Mouse (Mus musculus) midbrain, embryonic 15.5 days (tissue): ENCODE data around the gene Pnpla5. TPM values are rescaled to one million over a fixed set of nuclear protein-coding genes. Genes with fewer than 3 reads are reported as not detected.
A peak's percentile ranks its signal among the peaks of the same experiment; 100 is the strongest.
"Not testable (repeated sequence)": the region's sequence is repeated elsewhere in the genome, so short reads cannot be mapped to it uniquely, and the experiment has no call there.

Source experiments
- ATAC-seq: fragments of 200-750 bp; cut with Nextera tagmentation; replicated peaks from 2 replicates; pipeline ENCODE4 v1.8.0; 2017; ENCODE audit warnings: moderate TSS enrichment
- H3K27ac ChIP-seq: fragments of 300-500 bp; sonication (generic); 2 replicates; pipeline ENCODE4 v1.5.1; 2015; ENCODE audit warnings: mild to moderate bottlenecking, inconsistent platforms
- H3K27me3 ChIP-seq: fragments of 300-500 bp; sonication (generic); replicated peaks from 2 replicates; pipeline ENCODE4 v1.6.1; 2015; ENCODE audit warnings: inconsistent platforms
- H3K36me3 ChIP-seq: fragments of 300-500 bp; sonication (generic); replicated peaks from 2 replicates; pipeline ENCODE4 v1.6.1; 2015; ENCODE audit warnings: inconsistent platforms
- H3K4me1 ChIP-seq: fragments of 300-500 bp; sonication (generic); 2 replicates; pipeline ENCODE4 v1.6.1; 2015; ENCODE audit warnings: inconsistent platforms
- H3K4me2 ChIP-seq: fragments of 300-500 bp; sonication (generic); 2 replicates; pipeline ENCODE4 v1.6.1; 2015; ENCODE audit warnings: inconsistent platforms, mild to moderate bottlenecking, moderate library complexity
- H3K4me3 ChIP-seq: fragments of 300-500 bp; sonication (generic); 2 replicates; pipeline ENCODE4 v1.5.1; 2015; ENCODE audit warnings: mild to moderate bottlenecking, inconsistent platforms
- H3K9ac ChIP-seq: fragments of 300-500 bp; sonication (generic); 2 replicates; pipeline ENCODE4 v1.6.1; 2015; ENCODE audit warnings: mild to moderate bottlenecking, inconsistent platforms
- H3K9me3 ChIP-seq: fragments of 300-500 bp; sonication (generic); 2 replicates; pipeline ENCODE4 v1.6.1; 2016; ENCODE audit warnings: inconsistent platforms
- WGBS: fragments of 180-500 bp; shearing (Covaris S2); methylation state at CpG from one replicate; pipeline ENCODE4 v1.1.7; 2015; ENCODE audit warnings: mixed read lengths; 5-methylcytosine and 5-hydroxymethylcytosine counted together
- polyA plus RNA-seq: library from polyadenylated mRNA; unstranded; fragments of >200 nt; fragmentation: Nextera tagmentation; extraction: Ambion mirVana; gene quantifications from 2 replicates; pipeline ENCODE4 v1.2.1, GENCODE M21; 2015

Pnpla5 gene
- polyA plus RNA-seq, 1 experiment from 2014 or later = not detected

GRCm38 (mm10) chr15:84108899-84109298 is 14.1 kb downstream of the Pnpla5 start:
- no peaks in the 10 kb centered on the region for H3K9me3 ChIP-seq
- no peak for ATAC-seq
- no peak overlapping the region for H3K4me3 ChIP-seq
- no peak overlapping the region for H3K4me2 ChIP-seq
- H3K9ac ChIP-seq = no peak overlapping the region
- no peak overlapping the region for H3K27ac ChIP-seq
- WGBS = 10% methylated on average over 13 of the region's 13 CpGs
- H3K4me1 ChIP-seq = peaks cover 29% of the 10 kb centered on the region
- H3K36me3 ChIP-seq = no peaks in the 10 kb centered on the region
- H3K27me3 ChIP-seq = 0 out of 2 replicates have a peak, but pooled peaks cover 8% of the 10 kb centered on the region

GRCm38 (mm10) chr15:84105924-84106500 is 17.0 kb downstream of the Pnpla5 start:
- peaks cover 39% of the 10 kb centered on the region for H3K4me1 ChIP-seq
- 12% methylated on average over 12 of the region's 12 CpGs for WGBS
- peak overlapping the region; percentile 74 for H3K4me2 ChIP-seq
- peak overlapping the region; percentile 63 for H3K9ac ChIP-seq
- peak; percentile 38; the same call in 1 of the 2 replicates for ATAC-seq
- no peaks in the 10 kb centered on the region for H3K36me3 ChIP-seq
- H3K9me3 ChIP-seq = no peaks in the 10 kb centered on the region
- 0 out of 2 replicates have a peak, but pooled peaks cover 8% of the 10 kb centered on the region for H3K27me3 ChIP-seq
- peak overlapping the region; percentile 67 for H3K27ac ChIP-seq
- H3K4me3 ChIP-seq = peak overlapping the region; percentile 68

DNA sequence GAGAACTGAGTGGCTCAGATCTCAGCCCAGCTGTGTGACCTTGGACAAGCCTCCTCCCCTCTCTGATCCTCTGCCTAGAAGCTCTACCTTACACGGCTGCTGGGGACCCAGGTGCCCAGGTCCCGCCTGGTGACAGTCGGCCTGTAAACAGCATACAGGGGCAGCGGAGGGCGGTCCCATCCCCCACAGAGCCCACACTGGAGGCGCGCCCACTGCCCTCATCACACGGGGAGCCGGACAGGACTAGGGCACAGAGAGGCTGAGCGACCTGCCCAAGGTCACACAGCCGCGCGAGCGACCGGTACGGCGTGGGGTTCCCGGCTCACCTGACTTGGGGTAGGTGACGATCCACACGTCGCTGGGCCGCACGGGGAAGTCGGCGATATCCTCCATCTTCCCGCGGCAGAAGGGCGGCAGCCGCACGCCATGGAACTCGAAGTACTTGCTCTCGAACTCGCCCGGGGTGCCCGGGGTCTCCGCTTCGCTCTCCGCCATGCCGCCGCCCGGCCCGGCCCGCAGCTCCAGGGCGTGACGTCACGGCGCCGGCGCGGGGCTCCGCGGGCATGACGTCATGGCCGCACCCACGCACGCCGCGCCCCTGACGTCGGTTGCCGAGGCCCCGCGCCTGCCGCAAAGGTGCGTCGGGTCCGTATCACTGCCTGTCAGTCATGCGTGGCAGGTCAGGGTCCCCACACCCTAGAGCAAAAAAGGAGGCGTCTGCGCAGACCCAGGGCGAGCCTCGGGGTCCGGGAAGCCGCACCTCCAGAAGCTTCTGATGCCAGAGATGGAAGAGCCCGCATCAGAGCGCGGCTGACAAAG is 17.7 kb downstream of the Pnpla5 start, which contains the start of gene Sult4a1:
TSS of gene Sult4a1 (minus strand) at position 650 of the 819 bp plus-strand sequence.
- Histone ChIP-seq H3K4me1 (peaks cover 39% of the 10 kb centered on the region), H3K9me3 (no peaks in the 10 kb centered on the region), H3K4me3 (peak within 1 kb of the TSS; percentile 68), H3K27ac (peak within 1 kb of the TSS; percentile 67), H3K27me3 (0 out of 2 replicates have a peak, but pooled peaks cover 8% of the 10 kb centered on the region), H3K4me2 (peak within 1 kb of the TSS; percentile 74), H3K9ac (peak within 1 kb of the TSS; percentile 63), H3K36me3 (no peaks in the 10 kb centered on the region)
- peak; percentile 72 for ATAC-seq
- WGBS = under 1% methylated on average over 77 of the region's 77 CpGs

DNA sequence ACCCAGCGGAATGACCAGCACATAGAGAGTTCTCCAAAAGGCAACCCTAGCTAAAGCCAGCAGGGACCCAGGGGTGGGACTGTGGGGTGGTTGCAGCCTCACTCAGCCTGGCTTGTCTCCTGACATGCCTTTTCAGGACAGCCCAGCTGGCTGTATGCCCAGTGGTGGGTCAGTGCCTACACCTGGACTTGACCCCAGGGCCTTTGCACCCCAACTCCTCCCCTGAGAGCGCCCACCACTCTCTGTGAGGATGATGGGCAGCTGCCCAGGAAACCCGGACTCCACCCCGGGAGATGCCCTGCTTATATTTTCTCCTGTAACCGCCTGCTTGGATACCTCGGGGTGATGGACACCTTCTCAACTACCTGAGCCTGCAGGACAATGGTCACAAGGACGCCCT is 18.3 kb downstream of the Pnpla5 start:
- H3K27me3 ChIP-seq = 0 out of 2 replicates have a peak, but pooled peaks cover 8% of the 10 kb centered on the region
- H3K4me2 ChIP-seq = peak overlapping the region; percentile 74
- H3K36me3 ChIP-seq = no peaks in the 10 kb centered on the region
- peak overlapping the region; percentile 68 for H3K4me3 ChIP-seq
- H3K9me3 ChIP-seq = no peaks in the 10 kb centered on the region
- H3K9ac ChIP-seq = peak overlapping the region; percentile 63
- H3K27ac ChIP-seq = no peak overlapping the region
- WGBS = 81% methylated on average over 7 of the region's 7 CpGs
- peaks cover 39% of the 10 kb centered on the region for H3K4me1 ChIP-seq
- 0 out of 2 replicates have a peak, but pooled peaks have one; percentile 7 for ATAC-seq

- H3K27ac ChIP-seq, H3K4me3 ChIP-seq, H3K4me2 ChIP-seq, H3K4me1 ChIP-seq, H3K9me3 ChIP-seq, H3K27me3 ChIP-seq, H3K36me3 ChIP-seq, H3K9ac ChIP-seq, ATAC-seq: not testable (repeated sequence)
- whole genome bisulfite sequencing = 88% methylated on average over 15 of the region's 15 CpGs
Measured at GRCm38 (mm10) chr15:84097536-84097935, 25.4 kb downstream of the Pnpla5 start.

GRCm38 (mm10) chr15:84096051-84096450 is 26.9 kb downstream of the Pnpla5 start:
- Histone ChIP-seq H3K36me3 (no peaks in the 10 kb centered on the region), H3K27ac (no peak overlapping the region), H3K27me3 (no peaks in the 10 kb centered on the region), H3K4me3 (no peak overlapping the region), H3K9me3 (no peaks in the 10 kb centered on the region), H3K4me2 (no peak overlapping the region), H3K4me1 (no peaks in the 10 kb centered on the region), H3K9ac (no peak overlapping the region)
- 83% methylated on average over 8 of the region's 8 CpGs for WGBS
- no peak for ATAC-seq

- Histone ChIP-seq H3K9me3 (no peaks in the 10 kb centered on the region), H3K27me3 (no peaks in the 10 kb centered on the region), H3K9ac (no peak overlapping the region), H3K4me2 (no peak overlapping the region), H3K27ac (no peak overlapping the region), H3K36me3 (no peaks in the 10 kb centered on the region), H3K4me3 (no peak overlapping the region), H3K4me1 (no peaks in the 10 kb centered on the region)
- no peak for ATAC-seq
- WGBS = 71% methylated on average over 7 of the region's 7 CpGs
Measured at GRCm38 (mm10) chr15:84094921-84095320, 28.1 kb downstream of the Pnpla5 start.

DNA sequence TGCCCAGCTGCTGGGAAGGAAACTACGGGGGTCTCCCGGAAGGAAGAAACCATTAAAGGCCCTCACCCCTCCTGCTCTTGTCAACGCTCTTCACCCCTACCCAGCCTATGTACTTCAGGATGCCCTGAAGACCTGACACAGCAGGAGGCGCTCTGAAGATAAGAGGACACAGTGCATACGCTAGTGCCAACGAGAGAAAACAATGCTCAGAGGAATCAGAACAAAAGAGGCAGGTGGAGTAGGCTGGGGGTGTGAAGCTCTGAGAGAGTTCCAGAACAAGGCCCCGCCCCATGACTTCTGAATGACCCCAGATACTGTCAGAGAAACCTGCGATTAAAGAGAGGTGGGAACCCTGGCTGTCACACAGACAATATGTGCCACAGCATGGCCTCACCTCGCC is 36.2 kb downstream of the Pnpla5 start:
- Histone ChIP-seq H3K27me3 (no peaks in the 10 kb centered on the region), H3K9ac (no peak overlapping the region), H3K4me2 (no peak overlapping the region), H3K36me3 (0 out of 2 replicates have a peak, but pooled peaks cover 2% of the 10 kb centered on the region), H3K4me1 (no peaks in the 10 kb centered on the region), H3K4me3 (no peak overlapping the region), H3K9me3 (no peaks in the 10 kb centered on the region), H3K27ac (no peak overlapping the region)
- no peak for ATAC-seq
- 55% methylated on average over 9 of the region's 9 CpGs for WGBS

DNA sequence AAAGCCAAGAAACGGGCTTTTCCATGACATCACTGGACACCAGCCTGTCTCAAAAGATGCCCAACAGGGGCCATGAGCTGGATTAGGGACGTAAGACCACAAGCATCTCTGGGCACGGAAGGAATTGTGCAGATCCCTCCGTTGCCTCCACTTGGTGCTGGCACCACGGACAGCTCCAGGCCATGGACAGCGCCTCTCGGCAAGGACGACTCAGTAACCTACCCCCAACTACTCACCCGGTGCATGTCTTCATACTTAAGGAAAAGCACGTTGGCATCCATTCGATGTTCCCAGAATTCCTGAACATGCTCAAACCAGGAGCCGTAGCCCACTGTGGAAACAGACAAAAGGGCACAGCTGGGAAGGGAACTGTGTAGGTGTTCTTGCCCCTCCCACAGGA is 36.6 kb downstream of the Pnpla5 start:
- whole genome bisulfite sequencing = 50% methylated on average over 12 of the region's 12 CpGs
- Histone ChIP-seq H3K4me3 (no peak overlapping the region), H3K4me2 (no peak overlapping the region), H3K27ac (no peak overlapping the region), H3K36me3 (0 out of 2 replicates have a peak, but pooled peaks cover 2% of the 10 kb centered on the region), H3K27me3 (no peaks in the 10 kb centered on the region), H3K4me1 (no peaks in the 10 kb centered on the region), H3K9ac (no peak overlapping the region), H3K9me3 (no peaks in the 10 kb centered on the region)
- no peak for ATAC-seq

GRCm38 (mm10) chr15:84080069-84080468 is 42.9 kb downstream of the Pnpla5 start:
- Histone ChIP-seq H3K4me3 (no peak overlapping the region), H3K27ac (no peak overlapping the region), H3K27me3 (no peaks in the 10 kb centered on the region), H3K4me1 (no peaks in the 10 kb centered on the region), H3K9me3 (no peaks in the 10 kb centered on the region), H3K36me3 (peaks cover 3% of the 10 kb centered on the region; the same call in 1 of the 2 replicates), H3K9ac (no peak overlapping the region), H3K4me2 (no peak overlapping the region)
- ATAC-seq = no peak
- 79% methylated on average over 7 of the region's 7 CpGs for WGBS

- no peak overlapping the region for H3K4me3 ChIP-seq
- H3K27me3 ChIP-seq = no peaks in the 10 kb centered on the region
- no peak overlapping the region for H3K9ac ChIP-seq
- peaks cover 3% of the 10 kb centered on the region; the same call in 1 of the 2 replicates for H3K36me3 ChIP-seq
- H3K4me1 ChIP-seq = peaks cover 4% of the 10 kb centered on the region
- WGBS = 80% methylated on average over 2 of the region's 2 CpGs
- H3K27ac ChIP-seq = no peak overlapping the region
- ATAC-seq = no peak
- no peak overlapping the region for H3K4me2 ChIP-seq
- no peaks in the 10 kb centered on the region for H3K9me3 ChIP-seq
Measured at GRCm38 (mm10) chr15:84079519-84079918, 43.5 kb downstream of the Pnpla5 start.

DNA sequence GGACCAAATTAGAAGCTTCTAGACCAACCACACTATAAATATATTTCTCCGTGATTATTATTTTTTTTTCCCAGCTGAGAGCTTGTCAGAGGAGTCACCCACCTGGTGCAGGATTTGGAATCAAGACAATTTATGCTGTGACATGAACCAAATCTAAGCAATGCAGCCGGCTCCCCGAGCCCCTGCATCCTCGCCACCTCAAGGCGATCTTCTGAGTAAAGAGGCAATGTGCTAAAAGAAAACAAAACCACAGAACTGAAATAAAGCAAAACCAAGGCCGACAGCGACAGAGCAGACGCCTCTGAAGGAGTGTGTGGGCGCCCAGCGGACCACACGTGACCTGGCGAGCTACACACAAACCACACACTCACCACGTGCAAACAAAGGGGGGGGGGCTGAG is 44.3 kb downstream of the Pnpla5 start:
- H3K9me3 ChIP-seq = no peaks in the 10 kb centered on the region
- H3K4me1 ChIP-seq = peaks cover 10% of the 10 kb centered on the region
- no peak overlapping the region for H3K9ac ChIP-seq
- no peak for ATAC-seq
- no peaks in the 10 kb centered on the region for H3K27me3 ChIP-seq
- H3K36me3 ChIP-seq = peaks cover 3% of the 10 kb centered on the region; the same call in 1 of the 2 replicates
- H3K4me3 ChIP-seq = no peak overlapping the region
- no peak overlapping the region for H3K4me2 ChIP-seq
- H3K27ac ChIP-seq = no peak overlapping the region
- WGBS = 69% methylated on average over 13 of the region's 13 CpGs
